Mouse (Mus musculus) liver, embryonic 13.5 days (tissue): ENCODE results near the gene Ccl25. TPM values are rescaled to one million over a fixed set of nuclear protein-coding genes. Genes with fewer than 3 reads are reported as not detected.
A peak's percentile ranks its signal among the peaks of the same experiment; 100 is the strongest.

Experiments used
- ATAC-seq: fragments of 200-750 bp; cut with Nextera tagmentation; 2 replicates; pipeline ENCODE4 v1.8.0; 2017; ENCODE audit warnings: low read depth, mild to moderate bottlenecking, moderate number of reproducible peaks, moderate library complexity
- DNase-seq: peaks from one replicate; pipeline ENCODE4 v3.0.0; 2022
- H3K27ac ChIP-seq: fragments of 300-500 bp; sonication (generic); 2 replicates; pipeline ENCODE4 v1.5.1; 2015; ENCODE audit warnings: moderate library complexity, mild to moderate bottlenecking, inconsistent platforms
- H3K27me3 ChIP-seq: fragments of 300-500 bp; sonication (generic); 2 replicates; pipeline ENCODE4 v1.6.1; 2015; ENCODE audit warnings: mild to moderate bottlenecking, inconsistent platforms
- H3K36me3 ChIP-seq: fragments of 300-500 bp; sonication (generic); 2 replicates; pipeline ENCODE4 v1.6.1; 2015; ENCODE audit warnings: mild to moderate bottlenecking, inconsistent platforms
- H3K4me1 ChIP-seq: fragments of 300-500 bp; sonication (generic); replicated peaks from 2 replicates; pipeline ENCODE4 v1.6.1; 2015; ENCODE audit warnings: inconsistent platforms
- H3K4me2 ChIP-seq: fragments of 300-500 bp; sonication (generic); 2 replicates; pipeline ENCODE4 v1.6.1; 2015; ENCODE audit warnings: inconsistent platforms, mild to moderate bottlenecking, moderate library complexity
- H3K4me3 ChIP-seq: fragments of 300-500 bp; sonication (generic); replicated peaks from 2 replicates; pipeline ENCODE4 v1.5.1; 2015; ENCODE audit warnings: mild to moderate bottlenecking, inconsistent platforms
- H3K9ac ChIP-seq: fragments of 300-500 bp; sonication (generic); 2 replicates; pipeline ENCODE4 v1.6.1; 2015; ENCODE audit warnings: mild to moderate bottlenecking, inconsistent platforms
- H3K9me3 ChIP-seq: fragments of 300-500 bp; sonication (generic); replicated peaks from 2 replicates; pipeline ENCODE4 v1.6.1; 2016; ENCODE audit warnings: inconsistent platforms
- WGBS: fragments of 180-500 bp; shearing (Covaris S2); methylation state at CpG from one replicate; pipeline ENCODE4 v1.1.7; 2015; ENCODE audit not compliant: insufficient replicate concordance; 5-methylcytosine and 5-hydroxymethylcytosine counted together
- polyA plus RNA-seq: library from polyadenylated mRNA; unstranded; fragments of >200 nt; fragmentation: Nextera tagmentation; extraction: Ambion mirVana; gene quantifications from 2 replicates; pipeline ENCODE4 v1.2.1, GENCODE M21; 2015

Gene Ccl25
- polyA plus RNA-seq, 1 experiment from 2014 or later: 9.2 TPM

DNA sequence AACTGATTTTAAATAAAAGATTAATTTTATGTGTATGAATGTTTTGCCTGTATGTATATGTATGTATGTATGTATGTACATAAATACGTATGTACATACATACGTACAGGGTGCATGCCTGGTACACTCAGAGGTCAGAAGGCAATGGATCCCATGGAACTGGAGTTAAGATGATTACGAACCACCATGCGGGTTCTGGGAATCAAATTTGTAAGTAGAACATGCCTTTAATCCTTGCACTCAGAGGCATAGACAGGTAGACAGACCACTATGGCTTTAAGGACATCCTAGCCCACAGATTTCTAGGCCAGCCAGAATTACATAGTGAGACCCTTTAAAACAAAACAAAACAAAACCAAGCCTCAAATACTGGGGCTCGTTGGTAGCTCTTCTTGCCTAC, 6.9 kb upstream of the Ccl25 start:
- DNase-seq (no peak), ATAC-seq (no peak)
- Histone ChIP-seq H3K27me3 (no peaks in the 10 kb centered on the region), H3K36me3 (peaks cover 35% of the 10 kb centered on the region), H3K27ac (no peak overlapping the region), H3K9ac (no peak overlapping the region), H3K4me2 (no peak overlapping the region), H3K4me3 (no peak overlapping the region), H3K9me3 (no peaks in the 10 kb centered on the region), H3K4me1 (peaks cover 69% of the 10 kb centered on the region)
- 83% methylated on average over 5 of the region's 5 CpGs for WGBS

DNA sequence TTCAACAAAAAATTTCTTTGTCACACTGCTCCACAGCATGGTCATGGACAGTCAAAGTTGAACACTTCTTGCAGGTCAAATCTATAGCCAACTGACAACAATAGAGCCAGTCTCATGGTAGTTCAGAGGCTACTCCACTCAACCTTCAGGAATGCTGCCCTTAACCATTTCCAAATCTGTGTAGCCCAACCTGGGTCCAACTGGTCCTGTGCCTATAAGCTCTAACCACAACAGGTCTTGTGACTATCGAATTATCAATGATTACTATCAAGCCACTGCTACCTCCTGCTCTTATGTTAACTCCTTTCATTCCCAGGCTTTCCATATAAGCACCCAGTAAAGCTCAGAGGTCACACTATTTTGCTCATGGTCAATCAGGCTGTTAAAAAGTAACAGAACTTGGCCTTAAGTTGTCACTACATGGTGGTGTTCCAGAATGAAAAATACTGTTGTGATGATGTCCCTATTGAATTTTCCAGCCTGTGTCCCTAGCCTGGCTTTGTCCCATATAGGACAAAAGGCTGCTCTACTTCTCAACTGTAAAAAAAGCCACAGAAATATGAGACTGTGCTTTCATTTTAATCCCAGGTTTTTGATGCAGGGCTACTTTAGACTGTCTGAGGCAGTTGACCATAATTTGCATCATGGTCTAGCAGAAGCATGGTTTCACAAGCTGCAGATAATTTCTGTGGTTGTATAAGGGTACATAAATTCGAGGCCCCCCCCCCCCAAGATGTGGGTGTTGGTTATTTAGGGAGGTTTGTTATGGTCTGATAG, 6.0 kb upstream of the Ccl25 start:
- peaks cover 35% of the 10 kb centered on the region for H3K36me3 ChIP-seq
- DNase-seq: no peak
- no peaks in the 10 kb centered on the region for H3K27me3 ChIP-seq
- 26% methylated on average over 2 of the region's 2 CpGs for WGBS
- H3K9ac ChIP-seq: no peak overlapping the region
- H3K4me2 ChIP-seq: 0 out of 2 replicates have a peak overlapping the region, but pooled peaks have one; percentile 15
- H3K4me1 ChIP-seq: peaks cover 69% of the 10 kb centered on the region
- peak; percentile 14 for ATAC-seq
- no peak overlapping the region for H3K4me3 ChIP-seq
- H3K9me3 ChIP-seq: no peaks in the 10 kb centered on the region
- H3K27ac ChIP-seq: peak overlapping the region; percentile 40; the same call in 1 of the 2 replicates

DNA sequence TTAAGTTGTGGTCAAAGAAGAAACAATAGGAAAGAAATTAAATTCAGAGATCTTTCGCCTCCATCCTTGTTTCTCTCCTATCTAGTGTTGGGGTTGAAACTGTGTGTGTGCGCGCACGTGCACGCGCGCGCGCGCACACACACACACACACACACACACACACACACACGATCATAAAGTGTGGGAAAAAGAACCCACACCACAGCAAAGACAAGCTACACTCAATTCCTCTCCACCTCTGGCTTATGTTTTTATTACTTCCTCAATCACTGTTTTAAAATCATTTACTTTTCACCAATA, 5.5 kb upstream of the Ccl25 start:
- no peak overlapping the region for H3K4me3 ChIP-seq
- no peak overlapping the region for H3K4me2 ChIP-seq
- H3K27ac ChIP-seq: no peak overlapping the region
- no peak overlapping the region for H3K9ac ChIP-seq
- H3K9me3 ChIP-seq: no peaks in the 10 kb centered on the region
- DNase-seq: no peak
- H3K4me1 ChIP-seq: peaks cover 66% of the 10 kb centered on the region
- peaks cover 35% of the 10 kb centered on the region for H3K36me3 ChIP-seq
- WGBS: 85% methylated on average over 11 of the region's 11 CpGs
- ATAC-seq: no peak
- no peaks in the 10 kb centered on the region for H3K27me3 ChIP-seq

DNA sequence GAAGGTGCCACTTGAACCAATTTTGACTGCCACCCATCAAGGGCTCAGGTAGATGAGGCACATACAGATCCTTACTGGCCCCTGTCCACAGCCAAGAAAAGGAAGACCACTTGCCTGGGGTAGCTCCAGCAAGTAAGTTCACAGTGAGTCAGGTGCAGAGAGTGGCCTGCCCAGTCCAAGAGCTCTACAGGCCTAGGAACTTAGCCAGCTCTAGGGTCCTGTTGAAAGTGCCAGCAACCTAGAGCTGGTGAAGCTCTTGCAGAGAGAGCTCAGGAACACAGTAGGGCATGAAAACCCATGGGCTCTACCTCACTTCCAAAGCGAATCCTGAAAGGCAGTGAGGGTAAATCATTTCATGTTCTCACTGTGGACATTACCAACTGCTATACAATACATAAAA, 4.6 kb upstream of the Ccl25 start:
- no peak overlapping the region for H3K4me2 ChIP-seq
- no peak overlapping the region for H3K4me3 ChIP-seq
- ATAC-seq: no peak
- DNase-seq: no peak
- H3K27me3 ChIP-seq: no peaks in the 10 kb centered on the region
- H3K36me3 ChIP-seq: peaks cover 35% of the 10 kb centered on the region
- no peak overlapping the region for H3K9ac ChIP-seq
- H3K9me3 ChIP-seq: no peaks in the 10 kb centered on the region
- 74% methylated on average over 1 of the region's 1 CpGs for WGBS
- no peak overlapping the region for H3K27ac ChIP-seq
- H3K4me1 ChIP-seq: peaks cover 64% of the 10 kb centered on the region

DNA sequence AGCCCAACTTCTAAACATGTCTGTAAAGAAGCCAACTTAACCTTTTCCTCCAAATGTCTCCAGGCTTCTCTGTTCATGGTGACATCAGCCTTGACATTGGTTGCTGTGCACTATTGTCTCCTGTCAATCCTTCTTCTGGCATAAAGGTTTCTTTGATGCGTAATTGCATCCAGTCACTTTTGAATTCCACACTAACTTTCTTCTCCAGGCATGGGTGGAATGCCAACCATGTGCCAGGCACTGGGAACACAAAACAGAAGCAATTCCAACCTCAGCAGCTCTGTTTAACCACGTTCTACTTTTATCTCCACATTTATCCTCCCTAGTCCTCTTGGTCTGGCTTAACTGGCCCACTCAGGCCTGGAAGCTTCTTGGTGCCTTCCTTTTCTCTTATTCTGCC, 4.0 kb upstream of the Ccl25 start:
- ATAC-seq (no peak), DNase-seq (no peak)
- Histone ChIP-seq H3K9me3 (no peaks in the 10 kb centered on the region), H3K36me3 (peaks cover 31% of the 10 kb centered on the region), H3K9ac (no peak overlapping the region), H3K27ac (no peak overlapping the region), H3K27me3 (no peaks in the 10 kb centered on the region), H3K4me3 (no peak overlapping the region), H3K4me2 (no peak overlapping the region), H3K4me1 (peaks cover 67% of the 10 kb centered on the region)
- 60% methylated on average over 2 of the region's 2 CpGs for WGBS

DNA sequence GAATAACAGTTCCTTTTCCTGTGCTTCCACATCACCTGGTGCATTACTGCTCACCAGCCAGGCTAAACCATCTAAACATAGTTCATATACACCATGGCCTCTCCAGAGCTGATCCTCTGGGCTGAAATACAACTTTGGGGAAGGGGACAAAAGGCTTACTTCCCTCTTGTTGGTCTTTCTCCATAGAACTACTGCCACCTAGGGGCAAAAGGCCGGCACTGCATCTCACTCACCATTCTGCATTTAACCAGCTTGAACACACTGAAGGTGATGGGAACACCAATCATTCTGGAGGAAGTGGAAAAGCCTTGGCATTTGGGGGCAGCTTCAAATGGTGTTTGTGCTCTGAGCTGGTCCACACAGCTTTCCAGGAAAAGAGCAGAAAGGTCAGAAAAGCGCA, 2.5 kb upstream of the Ccl25 start:
- Histone ChIP-seq H3K4me3 (peak overlapping the region; percentile 91), H3K9ac (peak overlapping the region; percentile 98; the same call in 1 of the 2 replicates), H3K9me3 (no peaks in the 10 kb centered on the region), H3K27me3 (no peaks in the 10 kb centered on the region), H3K4me2 (peak overlapping the region; percentile 90), H3K27ac (0 out of 2 replicates have a peak overlapping the region, but pooled peaks have one; percentile 35), H3K4me1 (peaks cover 76% of the 10 kb centered on the region), H3K36me3 (peaks cover 37% of the 10 kb centered on the region)
- DNase-seq (peak; percentile 71), ATAC-seq (no peak)
- 22% methylated on average over 2 of the region's 2 CpGs for WGBS

DNA sequence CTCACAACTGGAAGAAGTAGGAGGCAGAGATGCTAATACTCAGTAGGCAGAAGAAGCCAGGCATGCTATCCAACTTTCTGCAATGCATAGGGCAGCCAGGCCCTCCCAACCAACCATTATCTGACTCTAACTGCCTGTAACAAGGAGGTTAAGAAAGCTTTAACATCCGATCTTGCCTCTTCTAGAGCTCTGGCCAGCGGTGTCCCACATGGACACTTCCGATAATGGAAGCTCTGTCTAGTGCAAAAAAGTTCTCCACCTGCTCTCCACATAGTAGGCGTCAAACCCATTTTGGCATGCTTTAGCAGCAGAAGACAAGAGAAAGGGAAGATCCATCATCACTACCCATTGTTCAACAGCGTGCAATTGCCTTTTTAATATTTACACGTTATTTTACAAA, 1.1 kb upstream of the Ccl25 start:
- Histone ChIP-seq H3K27me3 (no peaks in the 10 kb centered on the region), H3K4me1 (peaks cover 68% of the 10 kb centered on the region), H3K27ac (peak overlapping the region; percentile 91), H3K4me2 (peak overlapping the region; percentile 90), H3K36me3 (peaks cover 50% of the 10 kb centered on the region), H3K4me3 (peak overlapping the region; percentile 91), H3K9me3 (no peaks in the 10 kb centered on the region), H3K9ac (peak overlapping the region; percentile 98)
- ATAC-seq (no peak), DNase-seq (peak; percentile 26)
- under 1% methylated on average over 6 of the region's 6 CpGs for WGBS

DNA sequence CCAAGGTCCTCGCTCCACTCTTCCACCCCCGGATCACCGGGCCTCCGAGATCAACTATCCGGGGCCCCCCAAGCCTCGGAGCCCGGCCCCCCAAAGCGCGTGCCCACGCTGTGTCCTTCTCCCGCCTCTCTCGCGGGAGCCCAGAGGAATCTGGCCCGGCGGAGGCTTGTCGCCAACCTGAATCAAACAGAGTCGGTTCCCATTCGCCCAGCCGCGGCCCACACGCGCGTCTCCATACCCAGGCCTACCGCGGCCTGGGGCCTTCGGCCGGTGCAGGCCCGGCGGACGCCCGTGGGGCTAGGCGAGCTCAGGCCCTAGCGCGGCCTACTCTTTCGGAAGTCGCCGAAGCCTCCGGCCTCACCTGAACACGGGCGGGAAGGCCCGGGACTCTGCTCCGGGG, 485 bp upstream of the Ccl25 start:
- no peak for DNase-seq
- Histone ChIP-seq H3K9ac (peak overlapping the region; percentile 98), H3K4me1 (peaks cover 63% of the 10 kb centered on the region), H3K36me3 (peaks cover 55% of the 10 kb centered on the region), H3K27ac (peak overlapping the region; percentile 91), H3K27me3 (no peaks in the 10 kb centered on the region), H3K9me3 (no peaks in the 10 kb centered on the region), H3K4me2 (peak overlapping the region; percentile 90), H3K4me3 (peak overlapping the region; percentile 91)
- WGBS: under 1% methylated on average over 42 of the region's 42 CpGs
- ATAC-seq: peak; percentile 64

DNA sequence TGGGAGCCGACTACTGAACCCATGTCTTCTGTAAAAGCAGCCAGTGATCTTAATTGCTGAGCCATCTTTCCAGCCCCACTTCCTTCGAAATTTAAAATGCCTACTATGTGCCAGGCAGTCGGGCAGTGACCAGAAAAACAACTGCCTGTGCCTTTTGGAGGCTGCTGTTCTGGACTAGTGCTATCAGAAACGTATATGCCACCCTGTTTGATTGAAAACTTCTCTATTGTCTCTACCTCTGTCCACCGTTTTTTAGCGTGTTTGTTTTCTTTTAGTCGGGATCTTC, 684 bp downstream of the Ccl25 start:
- Histone ChIP-seq H3K4me3 (peak overlapping the region; percentile 91), H3K27me3 (no peaks in the 10 kb centered on the region), H3K9ac (peak overlapping the region; percentile 70), H3K4me2 (peak overlapping the region; percentile 72), H3K9me3 (no peaks in the 10 kb centered on the region), H3K4me1 (peaks cover 54% of the 10 kb centered on the region), H3K27ac (peak overlapping the region; percentile 86), H3K36me3 (peaks cover 56% of the 10 kb centered on the region)
- ATAC-seq (no peak), DNase-seq (no peak)
- 22% methylated on average over 7 of the region's 7 CpGs for WGBS

DNA sequence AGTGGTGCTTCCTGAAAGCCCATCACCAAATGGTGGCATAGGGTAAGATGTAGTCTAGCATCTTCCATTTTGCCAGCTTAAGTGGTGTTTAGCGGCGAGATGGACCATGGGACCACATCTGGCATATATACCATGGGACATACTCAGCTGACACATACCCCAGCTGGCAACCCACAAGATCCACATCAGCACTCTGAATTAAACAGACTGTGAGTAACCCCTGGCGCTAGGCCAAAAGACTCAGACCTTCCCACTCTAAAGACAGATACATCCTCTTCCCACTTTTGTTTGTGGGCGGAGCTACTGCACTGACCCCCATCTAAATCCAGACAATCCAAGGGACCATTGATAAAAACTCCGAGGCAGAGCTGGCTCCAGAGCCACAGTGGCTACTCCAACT, 4.0 kb downstream of the Ccl25 start:
- no peak overlapping the region for H3K4me3 ChIP-seq
- H3K27ac ChIP-seq: no peak overlapping the region
- peaks cover 67% of the 10 kb centered on the region for H3K36me3 ChIP-seq
- no peaks in the 10 kb centered on the region for H3K9me3 ChIP-seq
- DNase-seq (no peak), ATAC-seq (no peak)
- H3K27me3 ChIP-seq: no peaks in the 10 kb centered on the region
- H3K4me2 ChIP-seq: no peak overlapping the region
- H3K9ac ChIP-seq: no peak overlapping the region
- peaks cover 21% of the 10 kb centered on the region for H3K4me1 ChIP-seq
- 87% methylated on average over 5 of the region's 5 CpGs for WGBS

DNA sequence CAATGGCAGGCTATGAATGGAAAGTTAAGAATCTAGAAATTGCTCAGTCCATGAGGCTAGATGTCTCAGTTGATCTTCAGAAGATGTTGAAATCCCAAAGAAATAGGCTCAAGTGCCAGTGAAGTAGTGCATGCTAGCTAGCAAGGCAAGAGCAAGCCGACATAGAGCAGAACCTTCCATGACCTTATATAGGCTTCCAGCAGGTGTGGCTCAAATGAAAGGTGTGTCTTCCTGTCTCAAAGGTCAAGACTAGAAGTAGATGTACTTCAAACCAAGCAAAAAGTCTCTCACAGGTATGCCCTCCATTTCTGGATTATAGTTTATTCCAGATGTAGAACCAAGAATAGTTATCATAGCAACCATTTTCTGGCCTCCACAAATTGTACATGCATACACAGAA, 9.0 kb downstream of the Ccl25 start:
- no peak overlapping the region for H3K9ac ChIP-seq
- no peaks in the 10 kb centered on the region for H3K27me3 ChIP-seq
- no peak for DNase-seq
- H3K4me3 ChIP-seq: no peak overlapping the region
- H3K4me1 ChIP-seq: 0 out of 2 replicates have a peak, but pooled peaks cover 3% of the 10 kb centered on the region
- H3K27ac ChIP-seq: no peak overlapping the region
- H3K9me3 ChIP-seq: no peaks in the 10 kb centered on the region
- no peak overlapping the region for H3K4me2 ChIP-seq
- peaks cover 92% of the 10 kb centered on the region for H3K36me3 ChIP-seq
- no peak for ATAC-seq
- WGBS: 94% methylated on average over 1 of the region's 1 CpGs

DNA sequence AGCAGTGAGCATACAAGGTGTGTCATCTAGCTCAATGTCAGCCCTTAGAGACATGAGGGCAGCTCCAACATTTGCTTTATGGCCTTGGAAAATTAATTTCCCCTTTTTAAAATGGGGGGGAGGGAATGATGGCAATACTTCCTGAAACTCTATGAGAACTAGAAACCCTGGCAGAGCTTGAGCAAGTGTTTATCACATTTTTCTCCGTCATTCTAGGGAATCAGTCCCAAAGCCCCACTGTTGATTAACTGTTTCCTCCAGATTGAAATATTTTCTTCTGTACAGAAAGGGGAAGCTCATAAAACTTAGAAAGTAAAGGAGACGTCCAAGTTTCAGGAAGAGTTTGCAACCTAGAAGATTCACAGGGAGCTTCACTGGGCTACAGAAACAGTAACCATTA, 10.7 kb downstream of the Ccl25 start:
- Histone ChIP-seq H3K36me3 (peaks cover 76% of the 10 kb centered on the region), H3K4me2 (no peak overlapping the region), H3K4me1 (no peaks in the 10 kb centered on the region), H3K27me3 (no peaks in the 10 kb centered on the region), H3K4me3 (no peak overlapping the region), H3K27ac (no peak overlapping the region), H3K9me3 (no peaks in the 10 kb centered on the region), H3K9ac (no peak overlapping the region)
- WGBS: 60% methylated on average over 2 of the region's 2 CpGs
- no peak for ATAC-seq
- DNase-seq: no peak
